Mouse (Mus musculus): ENCODE results near the gene Ptpdc1. TPM values are rescaled to one million over a fixed set of nuclear protein-coding genes. Genes with fewer than 3 reads are reported as not detected.

Ptpdc1 gene
- total RNA-seq (2021) = 10 to 100 TPM; 21.3 to 23.5 TPM

DNA sequence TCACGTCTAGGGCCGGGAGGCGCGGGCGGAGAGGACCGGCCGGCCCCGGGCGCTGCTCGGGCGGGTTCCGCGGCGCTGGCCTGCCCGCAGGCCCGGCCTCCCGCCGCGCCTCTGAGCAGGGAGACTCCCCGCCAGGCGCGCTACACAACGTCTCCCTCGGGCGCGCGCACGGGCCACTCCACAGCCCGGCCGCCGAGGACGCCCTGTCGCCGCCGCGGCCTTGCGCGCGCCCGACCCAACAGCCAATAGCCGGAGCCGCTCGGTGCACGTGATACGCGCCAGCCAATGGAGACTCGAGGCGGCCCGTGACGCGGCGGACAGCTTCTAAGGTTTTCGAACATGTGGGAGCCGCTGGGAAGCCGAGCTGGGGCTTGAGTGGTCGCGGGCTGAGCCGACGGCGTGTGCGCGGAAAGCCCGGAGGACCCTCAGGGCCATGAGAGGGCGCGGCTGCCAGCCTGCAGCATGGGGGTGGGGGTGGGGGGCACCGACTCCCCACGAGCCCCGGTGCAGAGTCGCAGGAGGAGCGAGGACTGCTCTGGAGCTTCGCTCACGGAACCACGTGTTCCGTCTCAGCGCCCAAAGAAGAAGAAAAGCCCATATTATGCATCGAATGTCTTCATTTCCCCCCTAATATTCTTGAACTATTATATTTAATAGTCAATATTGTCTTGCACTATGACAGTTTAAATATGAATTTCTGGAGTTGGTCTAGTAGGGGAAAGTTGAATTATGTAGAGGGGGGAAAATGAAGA, at the start of gene Ptpdc1:
Gene Ptpdc1, minus strand, starts transcription at position 232 of the 752 bp plus-strand sequence.
- intact Hi-C loops (cut with DNase I) = loop anchor here (5.0 kb wide), 1 partner anchor 48 kb away; no protein-coding TSS in a partner anchor
- DNase-seq (ENCODE audit: extremely low spot score in 1 of 2, low spot score in 2 of 2) = peak; percentile 98 to 99

DNA sequence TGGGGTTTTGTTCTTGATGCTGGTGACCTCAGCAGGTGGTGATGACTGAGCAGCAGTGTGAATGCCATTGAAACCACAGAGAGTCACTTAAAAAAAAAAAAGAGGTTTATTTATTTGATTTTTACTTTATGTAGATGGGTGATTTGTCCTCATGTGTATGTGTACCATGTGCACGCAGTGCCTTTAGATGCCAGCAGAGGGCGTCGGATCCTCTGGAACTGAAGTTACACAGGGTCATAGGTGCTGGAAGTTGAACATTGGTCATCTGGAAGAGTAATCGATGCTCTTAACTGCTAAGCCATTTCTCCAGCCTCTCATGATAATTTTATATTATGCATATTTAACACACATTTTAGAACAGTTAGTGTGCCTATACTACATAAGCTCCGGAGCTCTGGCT, 49.1 kb upstream of the Ptpdc1 start:
- intact Hi-C loops (cut with DNase I) = no loop called here
- DNase-seq (ENCODE audit: extremely low spot score in 1 of 2, low spot score in 2 of 2) = no peak

DNA sequence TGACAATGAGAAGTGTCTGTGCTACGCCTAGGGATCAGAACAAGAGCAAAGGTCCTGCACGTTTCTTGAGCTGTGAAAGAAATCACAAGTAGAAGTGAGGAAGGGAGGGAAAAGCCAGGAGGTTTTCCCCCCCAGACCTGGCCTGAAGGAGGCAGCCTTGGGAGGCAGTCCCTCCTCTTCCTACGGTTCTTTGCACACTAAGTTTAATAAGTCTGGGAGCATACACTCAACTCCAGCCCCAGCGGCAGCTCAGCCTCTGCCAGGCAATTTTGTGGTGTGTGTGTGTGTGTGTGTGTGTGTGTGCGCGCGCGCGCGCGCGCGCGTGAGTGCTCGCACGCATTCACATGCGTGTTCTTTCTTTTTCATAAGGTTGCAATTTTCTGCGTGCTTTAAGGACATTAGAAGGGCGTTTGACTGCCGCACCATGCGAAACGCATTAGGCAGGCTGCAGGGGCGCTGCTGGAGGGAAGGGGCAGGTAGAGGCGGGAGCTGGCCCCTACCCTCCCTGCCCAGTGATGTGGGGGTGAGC, 46.9 kb upstream of the Ptpdc1 start:
- intact Hi-C loops (cut with DNase I) = no loop called here
- DNase-seq (ENCODE audit: extremely low spot score in 1 of 2, low spot score in 2 of 2) = no peak

DNA sequence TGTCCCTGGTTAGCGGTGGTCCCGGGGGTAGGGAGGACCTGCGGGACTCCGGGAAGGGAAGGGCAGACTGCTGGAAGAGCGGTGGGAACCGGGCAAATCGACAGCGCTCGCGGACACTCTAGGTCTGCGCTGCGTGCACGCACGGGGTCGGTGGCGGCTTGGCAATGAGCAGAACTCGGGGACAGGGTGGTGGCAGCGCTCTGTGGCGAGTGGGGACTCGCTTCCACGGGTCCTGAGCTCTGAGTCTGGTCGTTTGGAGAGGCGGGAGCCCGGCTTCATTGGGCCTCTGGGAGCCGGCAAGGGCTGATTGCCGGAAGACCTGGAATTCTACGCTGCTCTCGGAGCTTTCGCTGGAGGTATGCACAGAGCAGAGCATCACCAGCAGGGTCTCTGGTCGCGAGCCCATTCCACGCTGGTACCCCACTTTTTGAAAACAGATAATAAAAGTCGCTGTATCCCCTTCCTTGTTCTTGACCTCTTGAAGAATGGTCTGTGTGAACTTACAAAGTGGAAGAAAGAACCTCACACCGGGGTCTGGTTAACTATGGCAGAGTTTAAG, 43.6 kb upstream of the Ptpdc1 start:
- DNase-seq (ENCODE audit: extremely low spot score in 1 of 2, low spot score in 2 of 2) = no peak
- intact Hi-C loops (cut with DNase I) = loop anchor here (5.0 kb wide), 1 partner anchor 203 kb away; the partner anchor contains the start of gene Phf2

DNA sequence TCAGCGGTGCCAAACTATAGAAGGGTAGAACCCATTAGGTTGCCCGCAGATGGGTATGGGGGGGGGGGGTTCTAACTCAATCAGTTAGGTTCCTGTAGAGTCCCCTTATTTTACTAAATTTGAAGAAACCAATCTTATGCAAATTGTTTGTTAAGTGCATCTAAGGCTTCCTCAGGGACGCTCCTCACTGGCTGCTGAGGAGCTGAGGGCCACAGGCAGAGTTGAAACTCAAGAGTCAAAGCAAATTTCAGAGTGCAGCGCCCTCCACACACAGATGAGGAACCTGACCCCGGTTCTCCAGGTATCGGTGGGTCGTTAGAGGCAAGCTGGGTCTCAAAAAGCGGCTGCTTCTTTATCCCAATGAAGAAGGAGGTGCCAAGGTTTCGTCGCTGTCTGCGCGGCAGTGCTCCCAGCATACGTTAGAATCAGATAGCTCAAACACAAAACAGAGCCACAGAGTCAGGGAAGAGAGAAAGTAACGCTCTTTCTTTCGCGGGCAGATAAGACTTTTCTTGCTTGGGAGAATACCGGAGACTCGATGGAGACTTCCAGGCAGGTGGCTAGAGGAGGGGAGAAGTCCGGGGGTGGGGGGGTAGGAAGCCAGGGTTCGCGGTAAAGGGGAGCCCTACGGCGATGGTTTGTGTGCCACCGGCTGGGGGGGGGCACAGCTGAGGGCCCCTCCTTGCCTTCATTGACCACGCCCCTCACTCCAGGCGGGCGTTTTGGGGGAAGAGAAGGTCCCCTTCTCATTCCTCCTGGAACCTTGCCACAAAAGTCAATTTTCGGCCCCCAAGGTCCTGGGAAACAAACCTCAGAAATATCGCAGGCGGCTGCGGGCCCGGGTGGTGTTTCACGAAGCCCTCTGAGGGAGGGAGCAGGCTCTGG, 42.9 kb upstream of the Ptpdc1 start:
- no peak for DNase-seq (ENCODE audit: extremely low spot score in 1 of 2, low spot score in 2 of 2)
- intact Hi-C loops (cut with DNase I) = loop anchor here (5.0 kb wide), 1 partner anchor 204 kb away; the partner anchor contains the start of gene Phf2

DNA sequence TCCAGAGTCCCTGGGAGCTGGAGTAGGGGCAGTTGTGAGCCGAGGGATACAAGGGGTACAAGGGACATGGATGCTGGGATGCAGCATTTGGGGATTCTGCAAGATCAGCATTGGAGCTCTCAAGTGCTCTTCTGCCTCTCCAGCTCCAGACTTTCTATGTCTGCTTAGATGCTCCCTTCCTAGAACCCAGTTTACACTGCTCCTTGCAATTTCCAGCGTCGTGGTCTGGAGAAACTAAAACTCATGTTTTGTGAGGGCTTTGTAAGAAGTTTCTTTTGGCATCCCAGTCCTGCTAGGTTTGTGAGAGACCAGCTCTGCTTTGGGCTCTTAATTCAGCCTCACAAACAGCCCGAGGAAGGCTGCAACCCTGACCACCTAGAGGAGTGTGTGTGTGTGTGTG, 42.0 kb upstream of the Ptpdc1 start:
- no peak for DNase-seq (ENCODE audit: extremely low spot score in 1 of 2, low spot score in 2 of 2)
- intact Hi-C loops (cut with DNase I) = loop anchor here (5.0 kb wide), 1 partner anchor 205 kb away; the partner anchor contains the start of gene Phf2

DNA sequence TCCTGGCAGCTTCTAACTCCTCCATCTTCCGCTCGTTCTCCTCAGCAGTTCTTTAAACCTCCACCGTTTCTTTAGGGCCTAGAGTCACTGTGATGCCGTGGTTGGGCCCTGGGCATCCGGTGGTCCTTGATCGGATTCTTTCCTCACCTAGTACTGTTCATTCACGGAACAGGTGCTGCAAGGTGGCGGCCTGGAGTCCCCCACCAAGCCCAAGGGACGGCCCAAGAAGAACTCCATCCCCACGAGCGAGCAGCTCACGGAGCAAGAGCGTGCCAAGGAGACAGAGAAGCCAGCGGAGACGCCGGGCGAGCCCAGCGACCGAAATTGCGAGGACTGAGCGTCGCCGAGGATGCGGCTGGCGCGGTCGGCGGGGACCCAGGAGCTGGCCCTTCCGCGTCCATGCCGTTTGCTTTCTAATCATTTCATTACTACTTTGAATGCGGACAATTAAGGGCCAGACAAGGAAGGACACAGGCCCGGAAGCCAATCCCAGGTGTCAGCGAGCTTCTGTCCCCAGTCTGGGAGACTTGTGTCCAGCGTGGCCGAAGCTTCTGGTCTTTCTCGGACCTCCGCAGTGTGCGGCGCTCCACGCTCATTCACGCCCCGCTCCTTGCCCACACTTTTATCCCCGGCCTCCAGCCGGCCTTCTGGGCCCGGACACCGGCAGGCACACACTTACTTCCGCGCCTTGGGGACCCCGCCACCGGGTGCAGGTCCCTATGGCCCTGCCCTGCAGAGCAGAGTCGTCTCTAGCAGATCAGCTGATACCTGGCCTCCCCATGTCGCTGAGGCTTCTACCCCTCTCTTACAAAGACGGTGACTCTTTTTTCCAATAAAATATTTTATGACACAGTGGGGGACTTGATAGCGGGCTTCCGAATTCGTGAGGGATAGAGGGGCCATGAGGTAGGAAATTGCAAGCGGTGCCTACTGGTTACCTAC, 40.5 kb upstream of the Ptpdc1 start:
- DNase-seq (ENCODE audit: extremely low spot score in 1 of 2, low spot score in 2 of 2) = no peak
- intact Hi-C loops (cut with DNase I) = loop anchor here (5.0 kb wide), 1 partner anchor 206 kb away; the partner anchor contains the start of gene Phf2

DNA sequence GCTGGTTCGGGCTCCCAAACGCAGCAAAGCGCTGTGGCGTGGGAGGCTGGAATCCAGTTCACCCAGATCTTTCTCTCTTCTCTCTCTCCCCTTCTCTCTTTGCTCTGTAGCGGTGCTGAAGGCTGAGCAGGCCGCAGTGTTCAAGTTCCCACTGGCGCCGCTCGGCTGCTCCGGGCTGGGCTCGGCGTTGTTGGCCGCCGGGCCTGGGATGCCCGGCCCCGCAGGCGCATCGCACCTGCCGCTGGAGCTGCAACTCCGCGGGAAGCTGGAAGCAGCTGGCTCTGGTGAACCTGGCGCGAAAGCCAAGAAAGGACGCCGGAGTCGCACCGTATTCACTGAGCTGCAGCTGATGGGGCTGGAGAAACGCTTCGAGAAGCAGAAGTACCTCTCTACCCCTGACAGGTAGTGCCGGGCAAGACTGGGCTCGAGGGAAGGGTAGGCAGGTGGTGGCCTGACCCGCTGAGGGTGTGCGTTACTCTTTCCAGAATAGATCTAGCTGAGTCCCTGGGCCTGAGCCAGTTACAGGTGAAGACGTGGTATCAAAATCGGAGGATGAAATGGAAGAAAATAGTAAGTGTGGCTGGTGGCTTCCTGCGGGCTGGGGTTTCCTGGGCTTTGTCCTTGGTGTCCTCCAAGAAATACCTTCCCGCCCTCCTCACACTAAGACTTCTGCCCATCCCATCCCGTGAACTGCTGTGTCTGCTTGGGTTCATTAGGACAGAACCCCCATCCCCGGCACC, 39.6 kb upstream of the Ptpdc1 start:
- intact Hi-C loops (cut with DNase I) = loop anchor here (5.0 kb wide), 1 partner anchor 207 kb away; the partner anchor contains the start of gene Phf2
- no peak for DNase-seq (ENCODE audit: extremely low spot score in 1 of 2, low spot score in 2 of 2)

DNA sequence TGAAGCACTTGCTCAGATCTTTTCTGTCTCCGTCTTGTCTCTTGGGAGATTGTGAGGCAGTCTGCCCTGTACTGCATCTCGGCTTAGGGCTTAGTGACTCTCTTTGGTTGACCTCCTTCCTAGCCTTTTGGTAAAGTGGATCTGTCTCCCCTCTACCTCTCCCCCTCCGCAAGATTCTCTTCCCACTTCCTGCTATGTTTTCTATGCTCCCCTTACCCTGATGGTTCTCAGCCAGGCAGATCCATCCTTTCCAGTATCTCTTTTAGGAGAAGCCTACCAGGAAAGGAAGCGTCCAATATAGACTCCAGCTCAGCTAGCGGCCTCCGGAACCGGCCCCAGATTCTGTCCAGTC, 38.5 kb upstream of the Ptpdc1 start:
- DNase-seq (ENCODE audit: extremely low spot score in 1 of 2, low spot score in 2 of 2) = no peak
- intact Hi-C loops (cut with DNase I) = no loop called here

DNA sequence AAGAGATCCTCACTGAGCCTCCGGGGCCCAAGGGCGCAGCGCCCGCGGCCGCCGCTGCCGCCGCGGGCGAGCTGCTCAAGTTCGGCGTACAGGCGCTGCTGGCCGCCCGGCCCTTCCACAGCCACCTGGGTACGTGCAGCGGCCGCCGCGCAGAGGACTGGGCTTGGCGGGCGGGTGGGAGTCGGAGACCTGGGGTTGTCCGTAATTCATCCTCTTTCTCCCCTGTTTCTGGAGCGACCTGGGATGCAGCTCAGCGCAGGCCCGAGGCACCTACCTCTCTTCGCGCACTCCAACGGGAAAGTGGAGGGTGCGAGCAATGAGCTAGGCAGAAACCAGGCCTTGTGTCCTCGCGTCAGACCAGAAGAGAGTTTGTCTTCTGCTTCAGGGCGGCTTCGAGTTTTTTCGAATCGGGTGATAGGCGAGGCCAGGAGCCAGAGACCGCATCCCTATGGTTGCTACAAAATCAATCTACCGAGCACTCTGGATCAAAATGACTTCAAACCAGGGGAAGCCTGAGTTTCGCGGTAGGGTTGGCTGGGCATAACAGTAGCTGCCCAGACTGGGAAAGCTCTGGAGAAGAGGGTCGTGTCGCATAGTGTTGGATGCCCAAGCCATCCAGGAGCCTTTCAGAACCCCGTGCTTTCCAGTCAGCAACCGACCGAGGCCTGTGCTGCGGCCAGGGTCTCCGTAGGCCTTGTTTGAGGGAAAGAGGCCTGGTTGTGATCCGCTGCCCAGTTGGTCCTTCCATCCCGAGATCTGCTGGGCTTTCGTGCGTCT, 37.9 kb upstream of the Ptpdc1 start:
- no peak for DNase-seq (ENCODE audit: extremely low spot score in 1 of 2, low spot score in 2 of 2)
- intact Hi-C loops (cut with DNase I) = no loop called here

DNA sequence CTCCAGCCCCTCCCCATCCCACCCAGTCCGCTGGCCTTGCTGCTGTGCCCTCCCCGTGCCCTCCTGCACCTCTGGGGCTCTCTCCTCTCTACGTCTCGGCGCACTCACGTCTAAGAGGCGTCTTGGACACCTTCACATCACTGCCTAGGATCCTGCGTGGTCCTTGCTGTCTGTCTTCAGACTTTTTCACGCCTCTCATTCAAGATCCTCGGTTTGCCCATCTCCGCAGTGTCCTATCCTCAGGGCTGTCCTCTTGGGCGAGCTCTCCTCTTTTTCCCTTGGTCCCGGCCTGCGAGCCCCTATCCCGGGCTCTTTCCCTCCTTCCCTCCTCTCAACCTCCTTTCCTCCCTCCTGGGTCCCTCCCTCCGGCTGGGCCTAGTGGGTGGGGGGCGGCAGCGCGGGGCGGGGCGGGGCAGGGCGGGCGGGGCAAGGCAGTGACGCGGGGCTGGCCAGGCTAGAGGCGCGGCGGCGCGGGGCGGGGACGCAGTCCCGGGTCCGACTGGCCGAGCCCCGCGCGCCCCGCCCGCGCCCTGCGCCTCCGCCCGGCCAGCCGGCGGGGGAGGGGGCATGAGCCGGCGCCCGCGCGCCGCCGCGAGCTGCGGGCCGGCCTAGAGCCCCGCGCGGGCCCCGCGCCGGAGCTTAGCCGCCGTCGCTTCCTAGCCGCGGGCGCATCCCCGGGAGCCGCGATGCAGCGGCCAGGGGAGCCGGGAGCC, 37.1 kb upstream of the Ptpdc1 start, which contains the start of gene Barx1:
Gene Barx1, plus strand, starts transcription at position 568 of the 713 bp plus-strand sequence.
- no peak for DNase-seq (ENCODE audit: extremely low spot score in 1 of 2, low spot score in 2 of 2)
- intact Hi-C loops (cut with DNase I) = no loop called here

DNA sequence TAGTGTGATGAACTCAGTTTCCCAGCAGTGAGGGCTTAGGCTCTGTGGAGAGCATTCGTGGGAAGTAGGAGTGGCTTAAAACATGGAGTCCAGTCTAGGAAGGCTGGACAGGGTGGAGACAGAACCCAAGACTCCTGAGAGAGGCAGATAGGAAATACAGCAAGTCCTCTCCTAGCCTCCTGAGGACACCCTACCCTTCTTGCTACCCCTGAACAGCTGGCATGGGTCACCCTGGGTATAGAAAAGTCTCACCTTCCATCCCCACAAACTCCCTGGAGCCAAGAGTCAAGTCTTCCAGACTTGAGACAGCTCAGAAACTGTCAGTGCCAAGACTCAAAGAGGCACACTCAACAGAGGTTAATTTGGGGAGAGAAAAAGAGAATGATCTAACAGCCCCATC, 36.1 kb upstream of the Ptpdc1 start:
- DNase-seq (ENCODE audit: extremely low spot score in 1 of 2, low spot score in 2 of 2) = no peak
- intact Hi-C loops (cut with DNase I) = no loop called here

DNA sequence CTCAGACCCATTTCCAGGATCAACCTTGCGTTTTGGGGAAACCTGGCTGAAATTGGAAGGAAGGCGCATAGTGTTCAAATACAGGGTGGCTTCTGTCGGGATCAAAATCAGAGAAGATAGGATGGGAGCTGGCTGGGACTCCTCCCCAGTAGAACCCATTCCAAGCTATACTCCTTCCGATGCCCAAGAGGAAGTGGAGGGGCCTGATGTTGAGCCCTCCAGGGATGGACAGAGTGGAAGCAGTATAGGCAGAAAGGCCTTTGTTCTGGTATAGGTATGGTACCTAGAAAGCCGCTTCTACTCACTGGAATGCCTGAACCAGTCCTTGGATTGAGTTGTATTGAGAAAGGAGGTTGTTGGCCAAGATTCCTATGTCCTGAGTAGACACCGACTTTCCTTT, 35.3 kb upstream of the Ptpdc1 start:
- DNase-seq (ENCODE audit: extremely low spot score in 1 of 2, low spot score in 2 of 2) = no peak

DNA sequence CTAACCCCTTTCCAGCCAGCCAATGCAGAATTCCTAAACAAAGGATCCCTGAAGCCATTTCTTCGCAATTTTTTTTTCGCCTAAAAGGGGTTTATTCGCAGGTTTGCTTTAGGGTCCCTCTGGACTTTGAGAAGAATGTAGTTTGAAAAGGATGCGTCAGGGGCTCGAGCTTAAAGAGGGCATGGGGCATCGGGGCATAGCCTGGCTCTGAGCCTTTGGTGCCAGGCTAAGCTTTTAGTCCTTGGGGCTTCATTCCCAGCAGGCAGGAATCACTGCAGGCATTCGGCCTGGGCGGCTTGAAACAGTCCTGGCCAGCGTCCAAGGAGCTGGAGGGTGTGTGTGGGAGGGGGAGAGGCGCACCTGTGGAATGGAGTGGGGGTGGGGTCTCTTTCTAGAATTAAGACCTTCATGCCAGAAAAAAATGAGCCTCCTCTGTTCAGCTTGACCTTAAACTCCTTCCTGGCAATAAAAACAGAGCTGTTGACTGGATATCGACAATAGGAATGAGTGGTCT, 34.8 kb upstream of the Ptpdc1 start:
- no peak for DNase-seq (ENCODE audit: extremely low spot score in 1 of 2, low spot score in 2 of 2)
- intact Hi-C loops (cut with DNase I) = no loop called here

More for the DNA sequence above, 35.3 kb upstream of the Ptpdc1 start:
- intact Hi-C loops (cut with DNase I) = no loop called here

DNA sequence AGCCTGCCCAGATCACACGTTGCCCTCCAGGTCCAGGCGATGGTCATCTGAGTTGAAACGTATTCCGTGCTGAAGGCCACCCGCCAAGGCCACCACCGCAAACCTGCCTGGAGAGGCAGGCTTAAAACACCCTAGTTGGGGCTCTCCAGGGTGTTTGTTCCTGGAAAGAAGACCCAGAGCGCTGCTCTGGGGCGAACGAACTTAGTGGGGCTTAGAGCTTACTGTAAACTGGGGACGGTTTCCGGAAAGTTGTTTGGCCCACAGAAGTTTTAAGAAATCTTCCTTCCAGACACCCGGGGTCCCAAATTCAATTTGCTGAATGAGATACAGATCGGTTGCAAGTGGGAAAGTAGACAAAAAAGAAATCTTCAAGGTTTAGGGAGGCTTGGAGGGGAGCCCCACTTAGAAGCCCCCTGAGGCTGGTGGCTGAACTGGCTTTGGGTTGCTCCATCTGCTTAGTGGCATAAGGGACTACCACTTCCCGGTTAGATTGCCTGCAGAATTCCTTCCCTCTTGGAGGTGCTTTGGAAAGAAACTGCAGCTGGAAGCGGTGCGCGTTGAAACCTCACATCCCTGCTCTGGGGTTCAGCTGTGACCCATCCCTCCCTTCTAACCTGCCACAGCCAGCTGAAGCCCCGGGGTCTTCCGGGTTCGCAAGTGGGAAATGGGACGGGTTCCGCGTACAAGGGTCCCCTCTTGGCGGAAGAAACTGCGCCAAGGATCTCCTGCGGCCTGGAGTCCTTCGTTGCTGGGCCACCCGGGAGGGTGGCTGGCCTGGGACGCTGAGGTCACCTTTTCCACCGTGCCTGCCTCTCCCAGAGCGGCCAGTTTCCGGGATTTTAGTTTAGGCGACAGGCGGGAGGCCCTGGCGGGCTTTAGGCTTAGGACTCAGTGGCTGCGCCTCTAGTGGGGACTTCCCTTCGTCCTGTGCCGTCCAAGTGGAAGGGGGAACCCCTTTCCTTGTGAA, 34.1 kb upstream of the Ptpdc1 start:
- intact Hi-C loops (cut with DNase I) = loop anchor here (10.0 kb wide), 2 partner anchors 345 to 515 kb away; no protein-coding TSS in a partner anchor
- DNase-seq (ENCODE audit: extremely low spot score in 1 of 2, low spot score in 2 of 2) = no peak
